Mouse (Mus musculus) adipocyte (in vitro differentiated cells): ENCODE data around the gene Cd8b1.
"Not testable (repeated sequence)": the region's sequence is repeated elsewhere in the genome, so short reads cannot be mapped to it uniquely, and the experiment has no call there.

Experiments used
- DNase-seq: peaks from one replicate; pipeline ENCODE4 v3.0.0-alpha.2; 2016; ENCODE audit warnings: low spot score

Gene Cd8b1

GRCm38 (mm10) chr6:71322491-71322921 is at the start of gene Cd8b1:
TSS of gene Cd8b1 (plus strand) at chr6:71322788.
- DNase-seq: no peak

GRCm38 (mm10) chr6:71273715-71274114 is 48.9 kb upstream of the Cd8b1 start:
- DNase-seq: no peak

GRCm38 (mm10) chr6:71274621-71275020 is 48.0 kb upstream of the Cd8b1 start:
- DNase-seq: no peak

GRCm38 (mm10) chr6:71279418-71279817 is 43.2 kb upstream of the Cd8b1 start:
- peak; percentile 43 for DNase-seq

GRCm38 (mm10) chr6:71293509-71293908 is 29.1 kb upstream of the Cd8b1 start:
- no peak for DNase-seq

- no peak for DNase-seq
Measured at GRCm38 (mm10) chr6:71295303-71295702, 27.3 kb upstream of the Cd8b1 start.

GRCm38 (mm10) chr6:71298051-71298450 is 24.5 kb upstream of the Cd8b1 start:
- DNase-seq: no peak

GRCm38 (mm10) chr6:71298751-71299150 is 23.8 kb upstream of the Cd8b1 start:
- DNase-seq: no peak

GRCm38 (mm10) chr6:71302097-71302731 is 20.4 kb upstream of the Cd8b1 start:
- no peak for DNase-seq

- DNase-seq: no peak
Measured at GRCm38 (mm10) chr6:71307486-71307885, 15.1 kb upstream of the Cd8b1 start.

GRCm38 (mm10) chr6:71321826-71322283 is 733 bp upstream of the Cd8b1 start, which contains the start of gene Smyd1:
TSS of gene Smyd1 (minus strand) at chr6:71322233.
- no peak for DNase-seq

GRCm38 (mm10) chr6:71324816-71325215 is 2.2 kb downstream of the Cd8b1 start:
- DNase-seq: no peak

GRCm38 (mm10) chr6:71329881-71330280 is 7.3 kb downstream of the Cd8b1 start:
- DNase-seq: no peak

- no peak for DNase-seq
Measured at GRCm38 (mm10) chr6:71330486-71330885, 7.9 kb downstream of the Cd8b1 start.

GRCm38 (mm10) chr6:71331491-71331890 is 8.9 kb downstream of the Cd8b1 start:
- not testable (repeated sequence) for DNase-seq

GRCm38 (mm10) chr6:71332236-71332965 is 9.8 kb downstream of the Cd8b1 start:
- no peak for DNase-seq

GRCm38 (mm10) chr6:71333031-71333430 is 10.4 kb downstream of the Cd8b1 start:
- DNase-seq: no peak

GRCm38 (mm10) chr6:71333578-71334273 is 11.1 kb downstream of the Cd8b1 start:
- DNase-seq: no peak

GRCm38 (mm10) chr6:71337666-71338065 is 15.1 kb downstream of the Cd8b1 start:
- no peak for DNase-seq

GRCm38 (mm10) chr6:71338941-71339340 is 16.4 kb downstream of the Cd8b1 start:
- no peak for DNase-seq

- DNase-seq: no peak
Measured at GRCm38 (mm10) chr6:71339351-71339750, 16.8 kb downstream of the Cd8b1 start.

GRCm38 (mm10) chr6:71341179-71341578 is 18.6 kb downstream of the Cd8b1 start:
- no peak for DNase-seq

- DNase-seq: no peak
Measured at GRCm38 (mm10) chr6:71348006-71348405, 25.4 kb downstream of the Cd8b1 start.
